In the genomic region with DNA sequence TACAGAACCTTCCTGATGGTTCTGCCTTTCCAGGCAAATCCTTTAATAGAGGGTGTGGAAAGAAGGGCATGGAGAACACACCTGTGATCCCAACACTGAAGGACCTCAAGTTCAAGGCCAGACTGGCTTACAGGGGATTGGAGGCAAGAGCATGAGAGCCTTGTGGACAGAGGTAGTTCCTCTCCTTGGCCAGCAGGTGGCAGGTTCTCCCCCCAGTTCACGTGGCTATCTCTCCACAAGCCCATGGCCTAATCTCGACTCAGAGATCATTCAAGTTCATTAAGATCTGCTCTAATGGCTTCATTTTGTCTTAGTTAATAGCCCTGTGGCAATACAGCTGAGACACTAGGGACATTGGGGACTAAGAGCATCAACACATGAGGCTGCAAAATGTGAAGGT, we compare ENCODE assay signal across 10 mouse cellular contexts. TPM values are rescaled to one million over a fixed set of nuclear protein-coding genes. Genes with fewer than 3 reads are reported as not detected.
DNase-seq lines count a peak whose midpoint lies in the region; ATAC-seq and TF ChIP-seq lines count a peak whose summit lies in the region.
"Had no signal": no experiment of that assay in that cellular context is flagged by ENCODE, and none has a peak within 500 bp of the region (broad histone marks: within the 10 kb centered on the region; RNA-seq: fewer than 3 reads in every experiment).

No protein-coding gene starts in this region.

- no peak for TF ChIP-seq POLR2A in embryonic fibroblast, embryonic 13.5 days (IDR thresholded peaks at IDR 0.05; ENCODE audit: low read depth, low read length)

- peak; percentile 71 for DNase-seq in heart, adult 11 months
- no peak for DNase-seq in heart, adult 8-10 months (ENCODE audit: low spot score)
- DNase-seq in 3134 (ENCODE audit: extremely low read depth, insufficient read length, low spot score) (peak; percentile 16), MEL-GATA-1-ER (ENCODE audit: extremely low read depth, low read depth) (peak; percentile 21)

- H3K4me1 ChIP-seq in embryonic fibroblast, embryonic 13.5 days (ENCODE audit: control insufficient read depth, insufficient read depth, low read length): no peaks in the 10 kb centered on the region
- H3K4me1 ChIP-seq: megakaryocyte, embryonic 14.5 days had no signal

- no peak overlapping the region for H3K27ac ChIP-seq in embryonic fibroblast, embryonic 13.5 days (ENCODE audit: insufficient read depth, low read length)

- TF ChIP-seq CTCF in embryonic fibroblast, embryonic 13.5 days (IDR thresholded peaks at IDR 0.05; ENCODE audit: borderline replicate concordance, insufficient read depth, low read length): peak; percentile 82

- no peak overlapping the region for H3K4me3 ChIP-seq in embryonic fibroblast, embryonic 13.5 days (ENCODE audit: insufficient read depth, low read length)
- H3K4me3 ChIP-seq: erythroblast, embryonic 14.5 days; megakaryocyte, embryonic 14.5 days had no signal

- ATAC-seq in neutrophil, adult 5-6 weeks (ENCODE audit: extremely low read depth, insufficient number of reproducible peaks, low FRiP score, poor library complexity, severe bottlenecking): peak; percentile 69
- no peak for ATAC-seq in erythroblast, adult 5-6 weeks (replicated peaks; ENCODE audit: low FRiP score, poor library complexity, severe bottlenecking)
- ATAC-seq in frontal cortex, adult (ENCODE audit: low TSS enrichment): no peak

RNA-seq across cellular contexts. Expression of gene Ly6c2, which starts 8.3 kb away (rescaled TPM):
- total RNA-seq in heart, adult 8-10 months (2022): 1 to 10 TPM; 5.5 to 9.5 (median 6.9) TPM
- 0.58 and 2.4 TPM in 2 replicates for polyA plus RNA-seq in embryonic fibroblast, embryonic 13.5 days (2011; ENCODE audit: insufficient read length, low read depth, missing spikeins)
- 83.9 TPM in 2 replicates for total RNA-seq in neutrophil, adult 5-6 weeks (2017)
- total RNA-seq in erythroblast, adult 5-6 weeks (2015; ENCODE audit: low replicate concordance): 1,293 and 1,517 TPM in 2 replicates
- total RNA-seq in erythroblast, adult 5-6 weeks (2017; ENCODE audit: low replicate concordance): 164 and 383 TPM in 2 replicates

RNA-seq across cellular contexts. Expression of gene Ly6g, which starts 35.0 kb away (rescaled TPM):
- not detected for total RNA-seq in heart, adult 8-10 months (2022)
- polyA plus RNA-seq in embryonic fibroblast, embryonic 13.5 days (2011; ENCODE audit: insufficient read length, low read depth, missing spikeins): not detected in 2 replicates
- 22.2 and 28.1 TPM in 2 replicates for total RNA-seq in neutrophil, adult 5-6 weeks (2017)
- total RNA-seq in erythroblast, adult 5-6 weeks (2015; ENCODE audit: low replicate concordance): 57.5 and 114 TPM in 2 replicates
- total RNA-seq in erythroblast, adult 5-6 weeks (2017; ENCODE audit: low replicate concordance): 9.2 and 24.2 TPM in 2 replicates
- polyA plus RNA-seq: erythroblast, embryonic 14.5 days had no signal

Comparison
In these comparisons a context has a peak if more than half of its experiments do, and no peak if none do; other contexts are left out.
1. RNA of gene Ly6g, which starts 35.0 kb away (total RNA-seq): 9.2 to 114 TPM in erythroblast, adult 5-6 weeks and 22.2 to 28.1 TPM in neutrophil, adult 5-6 weeks; not detected in heart, adult 8-10 months; every median in the first group is over 10 times any median in the second.